Mouse (Mus musculus) retina, embryonic 14.5 days (tissue): ENCODE data around the gene Cfhr2.
"Not testable (repeated sequence)": the region's sequence is repeated elsewhere in the genome, so short reads cannot be mapped to it uniquely, and the experiment has no call there.

ENCODE experiments used
- DNase-seq: peaks from one replicate; pipeline ENCODE4 v3.0.0-alpha.2; 2015; ENCODE audit warnings: low spot score

Gene Cfhr2

GRCm38 (mm10) chr1:139858548-139858947 lies at the start of gene Cfhr2:
Gene Cfhr2, minus strand, starts transcription at chr1:139858702.
- DNase-seq, result no peak

- no peak for DNase-seq
These were observed 5.2 kb upstream of the Cfhr2 start for GRCm38 (mm10) chr1:139863751-139864150.

- DNase-seq, result no peak
These were observed 1.7 kb upstream of the Cfhr2 start for GRCm38 (mm10) chr1:139860176-139860575.

GRCm38 (mm10) chr1:139839699-139840098 lies 18.8 kb downstream of the Cfhr2 start:
- DNase-seq, result no peak

- DNase-seq, result no peak
These were observed 19.2 kb downstream of the Cfhr2 start for GRCm38 (mm10) chr1:139839290-139839689.

GRCm38 (mm10) chr1:139808594-139808993 lies 49.9 kb downstream of the Cfhr2 start:
- no peak for DNase-seq

GRCm38 (mm10) chr1:139781143-139781542 lies 77.4 kb downstream of the Cfhr2 start, which contains the start of gene Gm4788:
Gene Gm4788, minus strand, starts transcription at chr1:139781243.
- no peak for DNase-seq

GRCm38 (mm10) chr1:139769913-139770312 lies 88.6 kb downstream of the Cfhr2 start:
- not testable (repeated sequence) for DNase-seq
